Mouse (Mus musculus) spleen, adult 2 months (tissue): Measurements from ENCODE around the gene Lrrk1.

Experiments used
- CTCF ChIP-seq: fragments of 200-500 bp; IDR thresholded peaks from 2 replicates; pipeline ENCODE4 v1.5.1; 2011; ENCODE audit warnings: mild to moderate bottlenecking, inconsistent platforms; ENCODE audit not compliant: insufficient read depth, insufficient read length, insufficient replicate concordance; ENCODE audit errors: extremely low read depth
- POLR2A ChIP-seq: fragments of 200-500 bp; IDR thresholded peaks from 2 replicates; pipeline ENCODE4 v1.6.1; 2011; ENCODE audit warnings: low read depth, low read length, inconsistent platforms

DNA sequence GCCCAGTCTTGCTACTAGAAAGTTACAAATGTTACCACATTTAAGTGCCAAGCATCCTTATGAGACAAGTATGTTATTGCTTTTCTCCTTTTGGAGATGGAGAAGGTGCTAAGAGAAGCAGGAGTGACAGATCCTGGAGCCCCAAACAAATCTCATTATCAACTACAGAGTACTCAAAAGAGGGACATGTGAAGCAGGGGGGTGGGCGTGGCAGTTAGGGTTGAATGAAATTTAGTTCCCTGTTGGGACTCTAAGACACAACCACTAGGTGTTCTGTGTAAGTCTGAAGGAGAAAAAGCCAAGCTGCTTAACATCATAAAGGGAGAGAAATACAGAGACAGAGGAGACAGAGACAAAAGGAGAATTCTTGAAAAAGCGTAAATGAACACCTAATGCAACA, 60.6 kb downstream of the Lrrk1 start:
- no peak for TF ChIP-seq CTCF
- TF ChIP-seq POLR2A: no peak
